Mouse (Mus musculus) erythroblast, embryonic 14.5 days (primary cell): ENCODE results near the gene Ctbp1.

ENCODE experiments used
- GATA1 ChIP-seq: IDR thresholded peaks from 2 replicates; pipeline ENCODE4 v1.6.1; 2012; ENCODE audit warnings: low read length, inconsistent platforms, mixed read lengths
- TAL1 ChIP-seq: IDR thresholded peaks from 3 replicates; pipeline ENCODE4 v1.6.1; 2012; ENCODE audit warnings: low read length, inconsistent platforms, mixed read lengths

DNA sequence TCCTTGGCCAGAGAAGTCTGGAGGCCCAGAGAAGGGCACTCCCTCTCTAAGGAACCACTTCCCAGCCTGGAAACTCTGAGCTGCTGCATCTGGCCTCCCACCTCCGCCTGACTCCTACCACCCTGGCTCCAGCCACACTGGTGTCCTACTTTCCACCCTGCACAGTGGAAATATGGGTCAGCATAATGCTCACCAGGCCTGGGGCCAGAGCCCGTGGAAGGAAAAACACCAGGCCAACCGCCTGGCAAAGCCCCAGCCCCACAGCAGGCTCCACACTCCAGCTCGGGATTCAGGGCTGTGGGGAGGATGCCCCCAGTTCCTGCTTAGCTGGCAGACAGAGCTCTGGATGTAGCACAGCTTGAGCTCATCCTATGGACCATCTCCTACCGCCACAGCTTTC is 46.4 kb downstream of the Ctbp1 start:
- TF ChIP-seq TAL1: no peak
- no peak for TF ChIP-seq GATA1
